Mouse (Mus musculus) thymus, adult 2 months (tissue): ENCODE data around the gene Fam183b.

Experiments
- CTCF ChIP-seq: fragments of 200-500 bp; IDR thresholded peaks from 2 replicates; pipeline ENCODE4 v1.5.1; 2012; ENCODE audit warnings: mild to moderate bottlenecking, control low read depth, low read length, moderate library complexity, borderline replicate concordance; ENCODE audit not compliant: control insufficient read depth, poor library complexity, insufficient read depth; ENCODE audit errors: extremely low read depth
- POLR2A ChIP-seq: fragments of 200-500 bp; IDR thresholded peaks from 2 replicates; pipeline ENCODE4 v1.6.1; 2012; ENCODE audit warnings: mild to moderate bottlenecking, low read length, control low read depth, moderate library complexity; ENCODE audit not compliant: control insufficient read depth, poor library complexity, insufficient read depth; ENCODE audit errors: extremely low read depth

GRCm38 (mm10) chr11:58801558-58802228 is at the start of gene Fam183b:
- TF ChIP-seq CTCF: no peak
- TF ChIP-seq POLR2A: no peak
